Mouse (Mus musculus): ENCODE data around the gene Kmt2c. TPM values are rescaled to one million over a fixed set of nuclear protein-coding genes. Genes with fewer than 3 reads are reported as not detected.
A peak's percentile ranks its signal among the peaks of the same experiment; 100 is the strongest.

Gene Kmt2c
- polyA plus RNA-seq, 1 experiment = 19.0 TPM

GRCm38 (mm10) chr5:25533298-25533697 lies 34.7 kb upstream of the Kmt2c start:
- WGBS = 74% methylated on average over 5 of the region's 5 CpGs
- no peak for TF ChIP-seq POLR2A (IDR thresholded peaks at IDR 0.05; ENCODE audit: borderline replicate concordance, extremely low read depth, low read depth, low read length)
- TF ChIP-seq CTCF (IDR thresholded peaks at IDR 0.05; ENCODE audit: insufficient read depth, low read length) = no peak
- Histone ChIP-seq H3K4me3 (replicated peaks; ENCODE audit: extremely low read depth, low read depth, low read length) (no peak overlapping the region), H3K4me1 (ENCODE audit: control insufficient read depth, insufficient read depth, low read length) (no peaks in the 10 kb centered on the region)
- no peak for DNase-seq

GRCm38 (mm10) chr5:25532256-25533147 lies 33.9 kb upstream of the Kmt2c start:
- DNase-seq = no peak
- Histone ChIP-seq H3K4me3 (replicated peaks; ENCODE audit: extremely low read depth, low read depth, low read length) (no peak overlapping the region), H3K4me1 (ENCODE audit: control insufficient read depth, insufficient read depth, low read length) (no peaks in the 10 kb centered on the region)
- TF ChIP-seq CTCF (IDR thresholded peaks at IDR 0.05; ENCODE audit: insufficient read depth, low read length) = no peak
- no peak for TF ChIP-seq POLR2A (IDR thresholded peaks at IDR 0.05; ENCODE audit: borderline replicate concordance, extremely low read depth, low read depth, low read length)
- WGBS = 69% methylated on average over 18 of the region's 18 CpGs

GRCm38 (mm10) chr5:25530629-25531028 lies 32.0 kb upstream of the Kmt2c start:
- Histone ChIP-seq H3K4me3 (replicated peaks; ENCODE audit: extremely low read depth, low read depth, low read length) (peak overlapping the region; percentile 80), H3K4me1 (ENCODE audit: control insufficient read depth, insufficient read depth, low read length) (no peaks in the 10 kb centered on the region)
- TF ChIP-seq CTCF (IDR thresholded peaks at IDR 0.05; ENCODE audit: insufficient read depth, low read length) (no peak), POLR2A (IDR thresholded peaks at IDR 0.05; ENCODE audit: borderline replicate concordance, extremely low read depth, low read depth, low read length) (no peak)
- 15% methylated on average over 2 of the region's 2 CpGs for WGBS
- no peak for DNase-seq

GRCm38 (mm10) chr5:25529529-25530421 lies 31.2 kb upstream of the Kmt2c start:
- Histone ChIP-seq H3K4me3 (replicated peaks; ENCODE audit: extremely low read depth, low read depth, low read length) (peak overlapping the region; percentile 80), H3K4me1 (ENCODE audit: control insufficient read depth, insufficient read depth, low read length) (no peaks in the 10 kb centered on the region)
- under 1% methylated on average over 76 of the region's 87 CpGs for WGBS
- peak; percentile 100 for DNase-seq
- TF ChIP-seq POLR2A (IDR thresholded peaks at IDR 0.05; ENCODE audit: borderline replicate concordance, extremely low read depth, low read depth, low read length) (peak; percentile 82; the same call in 1 of the 2 replicates), CTCF (IDR thresholded peaks at IDR 0.05; ENCODE audit: insufficient read depth, low read length) (no peak)

GRCm38 (mm10) chr5:25528851-25529528 lies 30.4 kb upstream of the Kmt2c start:
- 7% methylated on average over 22 of the region's 22 CpGs for WGBS
- no peak for DNase-seq
- Histone ChIP-seq H3K4me3 (replicated peaks; ENCODE audit: extremely low read depth, low read depth, low read length) (peak overlapping the region; percentile 69), H3K4me1 (ENCODE audit: control insufficient read depth, insufficient read depth, low read length) (no peaks in the 10 kb centered on the region)
- TF ChIP-seq POLR2A (IDR thresholded peaks at IDR 0.05; ENCODE audit: borderline replicate concordance, extremely low read depth, low read depth, low read length) (no peak), CTCF (IDR thresholded peaks at IDR 0.05; ENCODE audit: insufficient read depth, low read length) (no peak)

- 71% methylated on average over 1 of the region's 1 CpGs for WGBS
- Histone ChIP-seq H3K4me1 (ENCODE audit: control insufficient read depth, insufficient read depth, low read length) (no peaks in the 10 kb centered on the region), H3K4me3 (replicated peaks; ENCODE audit: extremely low read depth, low read depth, low read length) (no peak overlapping the region)
- TF ChIP-seq POLR2A (IDR thresholded peaks at IDR 0.05; ENCODE audit: borderline replicate concordance, extremely low read depth, low read depth, low read length) (no peak), CTCF (IDR thresholded peaks at IDR 0.05; ENCODE audit: insufficient read depth, low read length) (no peak)
- DNase-seq = no peak
Observed at GRCm38 (mm10) chr5:25527971-25528370, 29.4 kb upstream of the Kmt2c start.

- Histone ChIP-seq H3K4me3 (replicated peaks; ENCODE audit: extremely low read depth, low read depth, low read length) (no peak overlapping the region), H3K4me1 (ENCODE audit: control insufficient read depth, insufficient read depth, low read length) (no peaks in the 10 kb centered on the region)
- DNase-seq = no peak
- 36% methylated on average over 4 of the region's 4 CpGs for WGBS
- TF ChIP-seq CTCF (IDR thresholded peaks at IDR 0.05; ENCODE audit: insufficient read depth, low read length) = no peak
- no peak for TF ChIP-seq POLR2A (IDR thresholded peaks at IDR 0.05; ENCODE audit: borderline replicate concordance, extremely low read depth, low read depth, low read length)
Observed at GRCm38 (mm10) chr5:25526926-25527325, 28.3 kb upstream of the Kmt2c start.

GRCm38 (mm10) chr5:25526116-25526515 lies 27.5 kb upstream of the Kmt2c start:
- no peak for TF ChIP-seq POLR2A (IDR thresholded peaks at IDR 0.05; ENCODE audit: borderline replicate concordance, extremely low read depth, low read depth, low read length)
- TF ChIP-seq CTCF (IDR thresholded peaks at IDR 0.05; ENCODE audit: insufficient read depth, low read length) = no peak
- Histone ChIP-seq H3K4me3 (replicated peaks; ENCODE audit: extremely low read depth, low read depth, low read length) (no peak overlapping the region), H3K4me1 (ENCODE audit: control insufficient read depth, insufficient read depth, low read length) (no peaks in the 10 kb centered on the region)
- no peak for DNase-seq
- WGBS = 37% methylated on average over 5 of the region's 5 CpGs

- H3K4me3 ChIP-seq (replicated peaks; ENCODE audit: extremely low read depth, low read depth, low read length) = no peak overlapping the region
- TF ChIP-seq CTCF (IDR thresholded peaks at IDR 0.05; ENCODE audit: insufficient read depth, low read length) (no peak), POLR2A (IDR thresholded peaks at IDR 0.05; ENCODE audit: borderline replicate concordance, extremely low read depth, low read depth, low read length) (no peak)
- 72% methylated on average over 5 of the region's 5 CpGs for WGBS
- no peaks in the 10 kb centered on the region for H3K4me1 ChIP-seq (ENCODE audit: control insufficient read depth, insufficient read depth, low read length)
- no peak for DNase-seq
Observed at GRCm38 (mm10) chr5:25521461-25521860, 22.9 kb upstream of the Kmt2c start.

All from lung, adult 2 months (tissue).